ENCODE assay signal across 16 mouse cellular contexts in the genomic region with DNA sequence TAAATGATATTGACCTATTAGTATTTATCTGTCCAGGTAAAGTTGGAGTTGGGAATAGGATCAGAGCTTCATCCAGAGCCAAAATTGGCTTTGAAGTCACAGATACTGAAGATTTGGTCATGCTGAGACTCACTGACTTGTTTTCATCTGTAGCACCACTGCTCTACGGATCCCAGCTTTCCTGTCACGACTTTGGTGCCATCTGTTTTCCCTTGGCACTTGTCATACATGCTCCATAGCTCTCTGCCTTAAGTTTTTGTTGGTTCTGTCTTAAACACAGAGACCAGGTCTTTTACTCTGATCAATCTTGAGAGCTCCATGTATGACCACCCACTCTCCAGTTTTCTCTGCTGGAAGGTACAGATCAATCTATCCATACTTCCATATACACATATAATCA.
"Had no signal": no experiment of that assay in that cellular context is flagged by ENCODE, and none has a peak within 500 bp of the region (broad histone marks: within the 10 kb centered on the region; RNA-seq: fewer than 3 reads in every experiment).

No protein-coding gene starts in this region.

- DNase-seq: kidney, adult 18-20 months; kidney, postnatal 10 days; kidney, postnatal 36 days; liver, embryonic 13.5 days; lung, adult 2 months; lung, postnatal 14 days; lung, postnatal 4 days; midbrain, embryonic 14.5 days; right cerebral cortex, postnatal 14 days; spleen, adult 18-20 months; thymus, adult 2 months; thymus, postnatal 14 days; thymus, postnatal 4 days had no signal

- H3K27me3 ChIP-seq: kidney, embryonic 15.5 days; liver, embryonic 13.5 days; stomach, embryonic 15.5 days had no signal

- H3K36me3 ChIP-seq: kidney, embryonic 15.5 days; liver, embryonic 13.5 days; stomach, embryonic 15.5 days had no signal

- H3K27ac ChIP-seq: kidney, embryonic 15.5 days; liver, embryonic 13.5 days; stomach, embryonic 15.5 days had no signal

- H3K4me1 ChIP-seq: kidney, embryonic 15.5 days; liver, embryonic 13.5 days; stomach, embryonic 15.5 days had no signal

- H3K4me3 ChIP-seq: kidney, embryonic 15.5 days; liver, embryonic 13.5 days; stomach, embryonic 15.5 days had no signal

- ATAC-seq: intestine, embryonic 16.5 days had no signal
